Mouse (Mus musculus) heart, embryonic 16.5 days (tissue): Measurements from ENCODE around the gene Olfr1299. TPM values are rescaled to one million over a fixed set of nuclear protein-coding genes. Genes with fewer than 3 reads are reported as not detected.

ENCODE experiments used
- ATAC-seq: fragments of 200-750 bp; cut with Nextera tagmentation; replicated peaks from 2 replicates; pipeline ENCODE4 v1.8.0; 2017; ENCODE audit warnings: moderate number of reproducible peaks; ENCODE audit not compliant: insufficient read depth, low FRiP score; ENCODE audit errors: extremely low read depth
- H3K27ac ChIP-seq: fragments of 300-500 bp; sonication (generic); 2 replicates; pipeline ENCODE4 v1.5.1; 2014; ENCODE audit warnings: mild to moderate bottlenecking, low read length, control low read depth, moderate library complexity
- H3K27me3 ChIP-seq: fragments of 300-500 bp; sonication (generic); 2 replicates; pipeline ENCODE4 v1.6.1; 2014; ENCODE audit warnings: low read length, mixed read lengths; ENCODE audit not compliant: control insufficient read depth, insufficient read depth
- H3K36me3 ChIP-seq: fragments of 300-500 bp; sonication (generic); 2 replicates; pipeline ENCODE4 v1.6.1; 2014; ENCODE audit not compliant: control insufficient read depth, insufficient read depth
- H3K4me1 ChIP-seq: fragments of 300-500 bp; sonication (generic); 2 replicates; pipeline ENCODE4 v1.6.1; 2014; ENCODE audit warnings: low read length, mixed read lengths; ENCODE audit not compliant: control insufficient read depth, insufficient read depth
- H3K4me2 ChIP-seq: fragments of 300-500 bp; sonication (generic); 2 replicates; pipeline ENCODE4 v1.6.1; 2014; ENCODE audit warnings: low read depth, mild to moderate bottlenecking, control low read depth, low read length
- H3K4me3 ChIP-seq: fragments of 300-500 bp; sonication (generic); 2 replicates; pipeline ENCODE4 v1.5.1; 2014; ENCODE audit warnings: mild to moderate bottlenecking, control low read depth, low read length
- H3K9ac ChIP-seq: fragments of 300-500 bp; sonication (generic); 2 replicates; pipeline ENCODE4 v1.6.1; 2014; ENCODE audit warnings: low read length, control low read depth
- H3K9me3 ChIP-seq: fragments of 300-500 bp; sonication (generic); replicated peaks from 2 replicates; pipeline ENCODE4 v1.6.1; 2016; ENCODE audit warnings: low read length; ENCODE audit not compliant: control insufficient read depth
- WGBS: fragments of 180-500 bp; shearing (Covaris S2); extraction: QIAGEN DNeasy Blood & Tissue Kit; methylation state at CpG from one replicate; pipeline ENCODE4 v1.1.7; 2014; 5-methylcytosine and 5-hydroxymethylcytosine counted together
- polyA plus RNA-seq: library from polyadenylated mRNA; unstranded; fragments of >200 nt; fragmentation: Nextera tagmentation; extraction: Ambion mirVana; gene quantifications from 2 replicates; pipeline ENCODE4 v1.2.1, GENCODE M21; 2015

Olfr1299 gene
- polyA plus RNA-seq = not detected in 2 replicates

DNA sequence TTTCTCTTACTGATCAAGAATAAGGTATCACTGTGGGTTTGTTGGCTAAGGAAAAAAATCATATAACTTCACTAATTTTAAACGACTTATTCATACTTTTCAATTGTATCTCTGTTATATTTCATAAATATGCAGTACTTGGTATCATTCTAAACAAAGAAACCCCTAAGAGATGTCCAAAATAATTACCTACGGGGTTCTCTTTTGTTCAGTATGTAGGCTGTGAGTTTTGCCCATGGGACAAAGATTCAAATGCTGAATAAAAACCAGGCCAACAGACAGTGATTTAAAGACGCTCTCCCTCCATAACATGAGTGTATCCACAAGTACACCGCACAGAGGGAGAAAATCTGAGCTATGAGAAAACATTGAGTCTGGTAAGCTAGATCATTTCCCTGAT lies at the start of gene Olfr1299:
Olfr1299 (plus strand) TSS at position 301 of the 400 bp plus-strand sequence.
- H3K9ac ChIP-seq = no peak within 1 kb of the TSS
- H3K27me3 ChIP-seq = no peaks in the 10 kb centered on the region
- H3K9me3 ChIP-seq = no peaks in the 10 kb centered on the region
- no peak for ATAC-seq
- H3K4me1 ChIP-seq = no peaks in the 10 kb centered on the region
- H3K4me2 ChIP-seq = no peak within 1 kb of the TSS
- H3K27ac ChIP-seq = no peak within 1 kb of the TSS
- no peaks in the 10 kb centered on the region for H3K36me3 ChIP-seq
- no peak within 1 kb of the TSS for H3K4me3 ChIP-seq
- WGBS = 70% methylated on average over 4 of the region's 4 CpGs

DNA sequence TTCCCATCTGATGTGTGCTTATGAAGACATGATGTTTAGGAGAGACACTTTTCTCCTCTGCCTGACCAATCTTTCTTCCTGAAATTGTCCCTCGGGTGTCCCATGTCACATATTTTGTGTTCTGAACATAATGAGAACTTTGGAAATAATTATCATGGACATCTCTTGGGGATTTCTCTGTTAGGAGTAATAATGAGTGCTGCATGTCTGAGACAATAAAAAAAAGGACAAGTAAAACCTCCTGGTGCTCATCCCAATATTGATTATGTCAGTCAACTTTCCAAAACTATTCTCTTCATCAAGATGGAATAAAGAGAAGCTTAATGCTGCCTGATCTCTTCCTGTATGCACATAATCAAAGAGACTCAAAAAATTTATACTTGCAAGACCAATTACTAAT lies 34.8 kb upstream of the Olfr1299 start, which contains the start of gene Olfr1297:
Olfr1297 (minus strand) TSS at position 101 of the 400 bp plus-strand sequence.
- no peak for ATAC-seq
- WGBS = 55% methylated on average over 1 of the region's 1 CpGs

DNA sequence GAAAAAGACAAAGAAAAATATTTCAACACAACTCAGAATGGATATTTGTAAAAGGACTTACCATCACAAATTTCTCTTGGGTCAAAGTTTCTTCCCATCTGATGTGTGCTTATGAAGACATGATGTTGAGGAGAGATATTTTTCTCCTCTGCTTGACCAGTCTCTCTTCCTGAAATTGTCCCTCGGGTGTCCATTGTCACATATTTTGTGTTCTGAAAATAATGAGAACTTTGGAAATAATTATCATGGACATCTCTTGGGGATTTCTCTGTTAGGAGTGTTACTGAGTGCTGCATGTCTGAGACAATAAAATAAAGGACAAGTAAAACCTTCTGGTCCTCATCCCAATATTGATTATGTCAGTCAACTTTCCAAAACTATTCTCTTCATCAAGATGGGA lies 12.1 kb upstream of the Olfr1299 start, which contains the start of gene Olfr1298:
Olfr1298 (minus strand) TSS at position 101 of the 400 bp plus-strand sequence.
- Histone ChIP-seq H3K4me1 (no peaks in the 10 kb centered on the region), H3K36me3 (no peaks in the 10 kb centered on the region), H3K27ac (no peak within 1 kb of the TSS), H3K27me3 (no peaks in the 10 kb centered on the region), H3K9me3 (no peaks in the 10 kb centered on the region), H3K4me3 (no peak within 1 kb of the TSS), H3K9ac (no peak within 1 kb of the TSS), H3K4me2 (no peak within 1 kb of the TSS)
- WGBS = 90% methylated on average over 1 of the region's 1 CpGs
- no peak for ATAC-seq

More for the DNA sequence above, 34.8 kb upstream of the Olfr1299 start, which contains the start of gene Olfr1297:
- H3K27ac ChIP-seq = no peak within 1 kb of the TSS
- H3K4me2 ChIP-seq = no peak within 1 kb of the TSS
- no peaks in the 10 kb centered on the region for H3K4me1 ChIP-seq
- H3K9ac ChIP-seq = no peak within 1 kb of the TSS
- no peaks in the 10 kb centered on the region for H3K27me3 ChIP-seq
- no peaks in the 10 kb centered on the region for H3K36me3 ChIP-seq
- no peak within 1 kb of the TSS for H3K4me3 ChIP-seq
- H3K9me3 ChIP-seq = 0 out of 2 replicates have a peak, but pooled peaks cover 2% of the 10 kb centered on the region

Other genes starting within 250 kb of the Olfr1299 start
- not detected in 2 replicates for gene Olfr1286, start 238.3 kb upstream of the Olfr1299 start, polyA plus RNA-seq
- gene Olfr1287, start 212.3 kb upstream of the Olfr1299 start, polyA plus RNA-seq = not detected in 2 replicates
- not detected in 2 replicates for gene Olfr1288, start 187.3 kb upstream of the Olfr1299 start, polyA plus RNA-seq
- gene Olfr1289, start 180.6 kb upstream of the Olfr1299 start, polyA plus RNA-seq = not detected in 2 replicates
- not detected in 2 replicates for gene Olfr1290, start 167.6 kb upstream of the Olfr1299 start, polyA plus RNA-seq
- not detected in 2 replicates for gene Olfr1291-ps1, start 164.2 kb upstream of the Olfr1299 start, polyA plus RNA-seq
- not detected in 2 replicates for gene Olfr1293-ps, start 136.2 kb upstream of the Olfr1299 start, polyA plus RNA-seq
- gene Olfr1294, start 121.1 kb upstream of the Olfr1299 start, polyA plus RNA-seq = not detected in 2 replicates
- not detected in 2 replicates for gene Olfr1295, start 91.7 kb upstream of the Olfr1299 start, polyA plus RNA-seq
- not detected in 2 replicates for gene Olfr1297, start 34.9 kb upstream of the Olfr1299 start, polyA plus RNA-seq
- not detected in 2 replicates for gene Olfr1298, start 12.2 kb upstream of the Olfr1299 start, polyA plus RNA-seq
- not detected in 2 replicates for gene Olfr1301, start 89.6 kb downstream of the Olfr1299 start, polyA plus RNA-seq
- not detected in 2 replicates for gene Olfr1302, start 116.0 kb downstream of the Olfr1299 start, polyA plus RNA-seq
- gene Olfr1303, start 158.9 kb downstream of the Olfr1299 start, polyA plus RNA-seq = not detected in 2 replicates
- not detected in 2 replicates for gene Olfr1305, start 215.7 kb downstream of the Olfr1299 start, polyA plus RNA-seq